Mouse (Mus musculus) midbrain, embryonic 16.5 days (tissue): ENCODE measurements at regions not wholly inside any gene's neighbourhood (a gene's known extent, or its start where the extent isn't known, plus 50 kb on each side); places are given as distances from the start of the nearest gene placed in this dataset.

Experiments used
- ATAC-seq: fragments of 200-750 bp; cut with Nextera tagmentation; 2 replicates; pipeline ENCODE4 v1.8.0; 2017; ENCODE audit warnings: moderate TSS enrichment
- H3K27ac ChIP-seq: fragments of 300-500 bp; sonication (generic); 2 replicates; pipeline ENCODE4 v1.5.1; 2014; ENCODE audit warnings: mild to moderate bottlenecking, low read length, mixed read lengths
- H3K27me3 ChIP-seq: fragments of 300-500 bp; sonication (generic); 2 replicates; pipeline ENCODE4 v1.6.1; 2014; ENCODE audit warnings: low read depth, low read length, mixed read lengths; ENCODE audit not compliant: control insufficient read depth, insufficient read depth
- H3K36me3 ChIP-seq: fragments of 300-500 bp; sonication (generic); 2 replicates; pipeline ENCODE4 v1.6.1; 2014; ENCODE audit warnings: mild to moderate bottlenecking, low read length, moderate library complexity, mixed read lengths; ENCODE audit not compliant: control insufficient read depth, insufficient read depth
- H3K4me1 ChIP-seq: fragments of 300-500 bp; sonication (generic); 2 replicates; pipeline ENCODE4 v1.6.1; 2014; ENCODE audit warnings: mild to moderate bottlenecking, low read length, mixed read lengths; ENCODE audit not compliant: control insufficient read depth, insufficient read depth
- H3K4me2 ChIP-seq: fragments of 300-500 bp; sonication (generic); 2 replicates; pipeline ENCODE4 v1.6.1; 2014; ENCODE audit warnings: mild to moderate bottlenecking, low read length, mixed read lengths
- H3K4me3 ChIP-seq: fragments of 300-500 bp; sonication (generic); 2 replicates; pipeline ENCODE4 v1.5.1; 2014; ENCODE audit warnings: low read depth, mild to moderate bottlenecking, low read length, moderate library complexity, mixed read lengths
- H3K9ac ChIP-seq: fragments of 300-500 bp; sonication (generic); 2 replicates; pipeline ENCODE4 v1.6.1; 2014; ENCODE audit warnings: low read depth, low read length, mixed read lengths
- H3K9me3 ChIP-seq: fragments of 300-500 bp; sonication (generic); replicated peaks from 2 replicates; pipeline ENCODE4 v1.6.1; 2014; ENCODE audit warnings: mild to moderate bottlenecking, low read length, mixed read lengths; ENCODE audit not compliant: control insufficient read depth, poor library complexity, severe bottlenecking
- WGBS: fragments of 180-500 bp; shearing (Covaris S2); extraction: QIAGEN DNeasy Blood & Tissue Kit; methylation state at CpG from one replicate; pipeline ENCODE4 v1.1.7; 2014; 5-methylcytosine and 5-hydroxymethylcytosine counted together

DNA sequence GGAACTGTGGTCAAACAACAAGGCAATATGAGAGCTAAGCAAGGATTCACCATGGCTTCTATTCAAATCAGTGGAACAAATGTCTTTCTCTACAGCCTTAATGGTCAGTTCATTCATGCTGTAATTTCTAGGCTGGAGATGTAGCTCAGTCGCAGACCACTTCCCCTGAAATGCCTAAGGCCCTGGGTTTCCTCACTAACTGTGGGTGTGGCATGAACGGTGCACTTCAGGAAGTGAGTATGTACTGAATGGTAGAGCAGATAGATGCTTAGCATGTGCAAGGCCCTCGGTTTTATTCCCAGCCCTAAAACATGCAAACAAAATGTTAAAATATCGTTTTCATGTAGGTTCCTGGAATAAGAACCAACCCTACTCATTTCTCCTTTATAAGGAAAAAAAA, 129.3 kb upstream of the Sp8 start:
- Histone ChIP-seq H3K4me1 (no peaks in the 10 kb centered on the region), H3K27ac (no peak overlapping the region), H3K9me3 (no peaks in the 10 kb centered on the region), H3K9ac (no peak overlapping the region), H3K4me3 (no peak overlapping the region), H3K4me2 (no peak overlapping the region), H3K27me3 (no peaks in the 10 kb centered on the region), H3K36me3 (no peaks in the 10 kb centered on the region)
- no peak for ATAC-seq
- WGBS = 86% methylated on average over 4 of the region's 4 CpGs

DNA sequence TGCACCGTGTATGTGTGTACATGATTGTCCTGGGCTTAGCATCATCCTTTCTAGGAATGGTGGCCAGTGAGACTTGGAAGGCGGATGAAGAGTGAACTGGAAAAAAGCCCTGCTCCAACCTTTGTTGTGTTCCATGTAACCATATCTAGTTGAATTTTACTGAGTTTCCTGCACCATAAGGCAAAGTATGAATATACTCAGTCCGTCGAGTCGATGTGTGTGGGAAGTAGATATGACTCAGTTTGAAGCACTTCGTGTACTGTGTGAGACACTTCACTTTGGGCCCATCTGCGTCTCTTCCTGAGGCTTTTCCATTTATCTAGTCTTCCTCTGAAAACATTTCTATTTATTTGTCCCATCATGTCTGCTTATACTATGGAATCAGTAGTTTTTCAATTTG, 139.5 kb upstream of the Sp8 start:
- H3K4me3 ChIP-seq = no peak overlapping the region
- H3K27me3 ChIP-seq = no peaks in the 10 kb centered on the region
- H3K4me2 ChIP-seq = no peak overlapping the region
- no peak overlapping the region for H3K9ac ChIP-seq
- no peaks in the 10 kb centered on the region for H3K36me3 ChIP-seq
- no peaks in the 10 kb centered on the region for H3K9me3 ChIP-seq
- WGBS = 87% methylated on average over 7 of the region's 7 CpGs
- H3K4me1 ChIP-seq = peaks cover 8% of the 10 kb centered on the region
- no peak overlapping the region for H3K27ac ChIP-seq
- no peak for ATAC-seq

DNA sequence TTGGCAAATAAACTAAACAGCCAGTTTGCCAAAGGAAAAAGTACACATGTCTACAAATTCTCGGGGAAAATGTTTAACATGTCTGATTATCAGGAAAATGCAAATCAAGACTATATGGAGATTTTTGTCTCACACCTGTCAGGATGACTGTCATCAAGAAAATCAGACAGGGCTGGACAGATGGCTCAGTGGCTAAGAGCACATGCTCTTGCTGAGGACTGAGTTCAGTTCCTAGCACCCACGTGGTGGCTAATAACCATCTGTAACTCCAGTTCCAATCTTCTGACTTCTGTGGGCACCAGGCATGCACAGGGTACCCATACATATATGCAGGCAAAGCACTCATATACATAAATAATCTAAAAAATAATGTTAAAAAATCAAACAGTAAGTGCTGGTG, 141.3 kb upstream of the Sp8 start:
- WGBS = 87% methylated on average over 2 of the region's 2 CpGs
- Histone ChIP-seq H3K9ac (no peak overlapping the region), H3K27ac (no peak overlapping the region), H3K36me3 (no peaks in the 10 kb centered on the region), H3K4me2 (no peak overlapping the region), H3K27me3 (no peaks in the 10 kb centered on the region), H3K9me3 (no peaks in the 10 kb centered on the region), H3K4me3 (no peak overlapping the region), H3K4me1 (peaks cover 8% of the 10 kb centered on the region)
- ATAC-seq = no peak

DNA sequence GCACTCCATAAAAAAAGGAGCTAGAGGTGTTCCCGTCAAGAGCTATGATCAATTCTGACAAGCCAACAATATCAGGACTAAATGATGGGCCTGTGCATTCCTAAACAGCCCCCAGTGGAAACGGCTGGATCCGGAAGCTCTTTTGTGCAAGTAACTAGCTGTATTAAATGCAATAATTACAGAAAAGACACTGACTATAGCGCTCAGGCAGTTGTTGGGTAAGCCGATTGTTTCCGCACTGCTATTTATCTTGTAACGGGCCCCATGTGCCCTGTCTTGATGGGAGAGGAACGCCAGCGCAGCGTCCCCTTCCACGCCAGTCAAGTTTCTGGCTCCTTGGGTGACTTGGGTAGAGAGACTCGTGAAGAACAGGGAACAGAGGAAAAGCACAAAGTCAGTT, 142.4 kb upstream of the Sp8 start:
- Histone ChIP-seq H3K4me1 (peaks cover 8% of the 10 kb centered on the region), H3K4me3 (no peak overlapping the region), H3K4me2 (peak overlapping the region; percentile 22; the same call in 1 of the 2 replicates), H3K27me3 (no peaks in the 10 kb centered on the region), H3K9ac (no peak overlapping the region), H3K36me3 (no peaks in the 10 kb centered on the region), H3K27ac (no peak overlapping the region), H3K9me3 (no peaks in the 10 kb centered on the region)
- WGBS = 35% methylated on average over 12 of the region's 12 CpGs
- ATAC-seq = 0 out of 2 replicates have a peak, but pooled peaks have one; percentile 3

DNA sequence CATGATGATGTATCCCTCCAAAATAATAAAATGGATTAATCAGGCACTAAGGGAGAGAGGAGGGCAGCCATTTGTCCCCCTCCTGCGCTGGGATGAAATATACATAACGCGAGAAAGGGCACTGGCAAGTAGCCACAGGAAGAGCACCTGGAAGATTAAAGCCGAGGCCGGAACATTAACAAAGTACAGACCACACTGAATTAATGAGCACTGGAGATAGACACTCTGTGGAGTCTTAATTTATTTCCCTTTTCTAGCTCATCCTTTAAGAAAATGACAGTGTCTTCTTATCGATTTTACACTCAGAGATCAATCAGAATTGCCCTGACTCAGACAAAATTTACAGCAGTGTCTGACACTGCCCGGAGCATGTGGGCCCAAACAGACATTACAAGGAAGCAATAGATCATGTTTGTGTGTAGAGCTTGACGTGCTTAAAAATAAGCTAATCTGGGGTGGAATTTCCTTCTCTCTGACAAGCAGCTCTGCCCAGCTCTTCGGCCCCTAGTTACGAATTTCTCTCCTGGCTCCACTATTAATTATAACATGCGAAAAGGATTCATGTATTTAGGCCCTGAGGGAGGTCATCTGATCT, 143.0 kb upstream of the Sp8 start:
- H3K9me3 ChIP-seq = no peaks in the 10 kb centered on the region
- H3K27ac ChIP-seq = no peak overlapping the region
- ATAC-seq = 0 out of 2 replicates have a peak, but pooled peaks have one; percentile 36
- H3K4me1 ChIP-seq = peaks cover 8% of the 10 kb centered on the region
- H3K27me3 ChIP-seq = no peaks in the 10 kb centered on the region
- 0 out of 2 replicates have a peak overlapping the region, but pooled peaks have one; percentile 22 for H3K4me2 ChIP-seq
- H3K36me3 ChIP-seq = no peaks in the 10 kb centered on the region
- WGBS = 45% methylated on average over 11 of the region's 11 CpGs
- no peak overlapping the region for H3K4me3 ChIP-seq
- no peak overlapping the region for H3K9ac ChIP-seq

DNA sequence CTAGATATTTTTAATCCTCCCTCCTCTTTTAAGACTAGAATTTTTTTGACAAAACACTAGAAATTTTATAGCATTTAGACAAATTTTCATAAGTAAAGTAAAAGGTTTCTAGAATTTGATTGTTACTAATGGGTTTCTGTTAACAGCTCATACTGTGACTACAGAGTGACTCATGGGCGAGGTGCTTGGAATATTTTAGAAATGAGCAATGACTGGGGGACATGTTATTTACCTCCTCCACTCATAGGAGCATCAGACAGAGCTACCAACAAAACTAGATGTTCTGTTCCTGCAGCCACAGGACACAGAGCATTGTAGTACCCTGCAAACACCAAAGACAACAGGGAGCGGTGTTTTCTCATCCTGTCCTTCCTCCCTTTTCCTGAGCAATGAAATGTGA, 144.3 kb upstream of the Sp8 start:
- H3K4me2 ChIP-seq = no peak overlapping the region
- H3K27ac ChIP-seq = no peak overlapping the region
- 83% methylated on average over 2 of the region's 2 CpGs for WGBS
- no peak overlapping the region for H3K9ac ChIP-seq
- H3K4me1 ChIP-seq = peaks cover 8% of the 10 kb centered on the region
- H3K9me3 ChIP-seq = no peaks in the 10 kb centered on the region
- no peaks in the 10 kb centered on the region for H3K36me3 ChIP-seq
- H3K27me3 ChIP-seq = no peaks in the 10 kb centered on the region
- no peak for ATAC-seq
- no peak overlapping the region for H3K4me3 ChIP-seq

DNA sequence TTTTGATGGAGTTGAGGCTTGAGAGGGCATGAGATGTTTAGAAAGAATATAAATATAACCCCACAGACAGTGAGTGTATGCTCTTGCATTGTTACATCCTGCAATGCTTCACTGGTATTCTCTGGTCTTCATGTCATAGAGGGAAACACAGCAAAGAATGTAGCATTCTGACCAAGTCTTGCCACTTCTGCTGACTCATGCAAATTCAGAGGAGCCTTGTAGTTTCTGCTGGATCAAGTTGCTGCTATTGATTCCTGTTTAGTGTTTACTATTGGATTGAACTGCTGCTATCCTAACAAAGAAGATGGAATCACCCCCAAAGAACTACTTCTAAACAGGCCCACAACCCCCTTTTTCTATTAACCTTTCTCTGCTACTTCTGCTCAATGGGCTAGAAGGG, 148.0 kb upstream of the Sp8 start:
- H3K27ac ChIP-seq = no peak overlapping the region
- peaks cover under 1% of the 10 kb centered on the region for H3K4me1 ChIP-seq
- no peak for ATAC-seq
- H3K9ac ChIP-seq = no peak overlapping the region
- H3K27me3 ChIP-seq = no peaks in the 10 kb centered on the region
- H3K4me3 ChIP-seq = no peak overlapping the region
- H3K4me2 ChIP-seq = no peak overlapping the region
- H3K9me3 ChIP-seq = no peaks in the 10 kb centered on the region
- no peaks in the 10 kb centered on the region for H3K36me3 ChIP-seq

DNA sequence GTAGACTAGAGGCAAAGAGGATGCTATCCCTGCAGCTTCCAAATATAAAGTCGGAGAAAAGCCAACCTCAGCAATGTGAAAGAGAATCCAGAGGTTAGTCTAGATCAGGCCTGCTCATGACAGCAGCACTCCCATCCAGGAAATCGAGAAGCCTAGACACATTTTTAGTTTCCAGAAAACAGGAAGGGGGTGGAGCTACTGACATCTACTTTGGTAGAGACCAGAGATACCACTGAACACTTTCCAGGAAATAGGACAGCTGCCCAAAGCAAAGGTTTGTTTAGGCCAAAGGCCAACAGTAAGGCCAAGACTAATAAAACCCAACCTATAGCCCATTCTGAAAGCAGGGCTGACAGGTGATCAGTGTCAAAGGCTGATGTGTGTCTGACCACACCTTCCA, 151.4 kb upstream of the Sp8 start:
- no peak overlapping the region for H3K9ac ChIP-seq
- no peak overlapping the region for H3K4me3 ChIP-seq
- H3K4me2 ChIP-seq = no peak overlapping the region
- WGBS = 92% methylated on average over 2 of the region's 2 CpGs
- no peak for ATAC-seq
- H3K9me3 ChIP-seq = no peaks in the 10 kb centered on the region
- no peak overlapping the region for H3K27ac ChIP-seq
- H3K4me1 ChIP-seq = no peaks in the 10 kb centered on the region
- no peaks in the 10 kb centered on the region for H3K27me3 ChIP-seq
- no peaks in the 10 kb centered on the region for H3K36me3 ChIP-seq

DNA sequence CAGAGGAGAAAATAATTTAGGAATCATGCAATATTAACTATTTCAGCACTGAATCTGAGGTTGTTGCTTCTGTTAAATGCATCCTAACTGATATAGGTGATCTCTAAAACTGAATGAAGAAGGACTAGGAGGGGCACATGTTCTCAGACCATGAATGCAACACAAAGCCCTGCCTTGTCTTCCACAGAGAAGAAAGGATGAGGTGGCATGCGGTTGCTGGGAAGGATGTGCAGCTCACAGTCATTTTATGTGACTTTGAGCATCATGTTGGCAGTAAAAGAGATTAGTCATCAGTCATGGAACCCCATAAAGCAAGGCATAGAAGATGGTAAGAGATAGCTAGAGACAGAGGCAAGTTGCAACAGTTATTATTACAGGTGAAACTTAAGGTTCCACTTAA, 163.2 kb upstream of the Sp8 start:
- WGBS = 97% methylated on average over 1 of the region's 1 CpGs
- Histone ChIP-seq H3K27ac (no peak overlapping the region), H3K9ac (no peak overlapping the region), H3K4me1 (no peaks in the 10 kb centered on the region), H3K36me3 (no peaks in the 10 kb centered on the region), H3K27me3 (no peaks in the 10 kb centered on the region), H3K9me3 (0 out of 2 replicates have a peak, but pooled peaks cover under 1% of the 10 kb centered on the region), H3K4me3 (no peak overlapping the region), H3K4me2 (no peak overlapping the region)
- ATAC-seq = no peak
